In genomic region chr8:80611441-80611751, GRCm38 (mm10) we compare ENCODE assay signal across 8 mouse cellular contexts. TPM values are rescaled to one million over a fixed set of nuclear protein-coding genes. Genes with fewer than 3 reads are reported as not detected.
DNase-seq lines count a peak whose midpoint lies in the region; ATAC-seq and TF ChIP-seq lines count a peak whose summit lies in the region.
"Had no signal": no experiment of that assay in that cellular context is flagged by ENCODE, and none has a peak within 500 bp of the region (broad histone marks: within the 10 kb centered on the region; RNA-seq: fewer than 3 reads in every experiment).

No protein-coding gene starts in this region.

- H3K4me2 ChIP-seq in forebrain, embryonic 13.5 days = peak overlapping the region; percentile 55
- H3K4me2 ChIP-seq in limb, embryonic 14.5 days (replicated peaks; ENCODE audit: low read depth, low read length, severe bottlenecking) = peak overlapping the region; percentile 44
- 0 out of 2 replicates have a peak overlapping the region, but pooled peaks have one; percentile 23 for H3K4me2 ChIP-seq in stomach, postnatal 0 days (replicated peaks; ENCODE audit: low read depth)

- no peak for DNase-seq in limb, embryonic 14.5 days (ENCODE audit: low spot score)
- DNase-seq in stomach, postnatal 0 days (ENCODE audit: low spot score) = peak; percentile 15
- no peak for DNase-seq in gastrocnemius, postnatal 4 days (ENCODE audit: low spot score in 2 of 2)
- DNase-seq in cerebellum, adult 9-10 months = no peak
- DNase-seq: kidney, postnatal 36 days had no signal

- H3K27me3 ChIP-seq in megakaryocyte, embryonic 14.5 days (replicated peaks) = peaks cover 39% of the 10 kb centered on the region
- H3K27me3 ChIP-seq in forebrain, embryonic 13.5 days = peaks cover 26% of the 10 kb centered on the region
- H3K27me3 ChIP-seq in limb, embryonic 14.5 days (ENCODE audit: control insufficient read depth, insufficient read depth, low read length) = peaks cover 18% of the 10 kb centered on the region; the same call in 1 of the 2 replicates
- peaks cover 3% of the 10 kb centered on the region; the same call in 1 of the 2 replicates for H3K27me3 ChIP-seq in stomach, postnatal 0 days (ENCODE audit: control insufficient read depth, insufficient read depth, low read length)

- TF ChIP-seq CTCF in stomach, postnatal 0 days (IDR thresholded peaks at IDR 0.05; ENCODE audit: low read depth) = no peak

- TF ChIP-seq POLR2A in limb, embryonic 14.5 days (IDR thresholded peaks at IDR 0.05; ENCODE audit: borderline replicate concordance, extremely low read depth, insufficient read depth, insufficient read length) = no peak

- peaks cover 41% of the 10 kb centered on the region for H3K4me1 ChIP-seq in megakaryocyte, embryonic 14.5 days
- H3K4me1 ChIP-seq in forebrain, embryonic 13.5 days = peaks cover 14% of the 10 kb centered on the region
- H3K4me1 ChIP-seq in limb, embryonic 14.5 days (ENCODE audit: control insufficient read depth, insufficient read depth, low read length) = peaks cover 4% of the 10 kb centered on the region; the same call in 1 of the 2 replicates
- no peaks in the 10 kb centered on the region for H3K4me1 ChIP-seq in stomach, postnatal 0 days (replicated peaks; ENCODE audit: control insufficient read depth, insufficient read depth)

- H3K4me3 ChIP-seq in megakaryocyte, embryonic 14.5 days (replicated peaks) = peak overlapping the region; percentile 81
- peak overlapping the region; percentile 26 for H3K4me3 ChIP-seq in forebrain, embryonic 13.5 days
- peak overlapping the region; percentile 30 for H3K4me3 ChIP-seq in limb, embryonic 14.5 days (replicated peaks; ENCODE audit: low read length)
- no peak overlapping the region for H3K4me3 ChIP-seq in stomach, postnatal 0 days (ENCODE audit: low read depth, low read length)

- no peak for TF ChIP-seq EP300 in stomach, postnatal 0 days (optimal IDR thresholded peaks at IDR 0.05)

- H3K27ac ChIP-seq in forebrain, embryonic 13.5 days = no peak overlapping the region
- no peak overlapping the region for H3K27ac ChIP-seq in limb, embryonic 14.5 days (replicated peaks; ENCODE audit: low read depth, low read length)
- H3K27ac ChIP-seq in stomach, postnatal 0 days (replicated peaks) = no peak overlapping the region

- no peaks in the 10 kb centered on the region for H3K36me3 ChIP-seq in megakaryocyte, embryonic 14.5 days (replicated peaks; ENCODE audit: low read length)
- no peaks in the 10 kb centered on the region for H3K36me3 ChIP-seq in forebrain, embryonic 13.5 days (ENCODE audit: poor library complexity, severe bottlenecking)
- no peaks in the 10 kb centered on the region for H3K36me3 ChIP-seq in limb, embryonic 14.5 days (ENCODE audit: control insufficient read depth, insufficient read depth, low read length)
- no peaks in the 10 kb centered on the region for H3K36me3 ChIP-seq in stomach, postnatal 0 days (ENCODE audit: control insufficient read depth, insufficient read depth, low read length)

- WGBS in forebrain, embryonic 13.5 days = 3% methylated on average over 12 of the region's 12 CpGs
- under 1% methylated on average over 12 of the region's 12 CpGs for WGBS in limb, embryonic 14.5 days
- WGBS in stomach, postnatal 0 days = 4% methylated on average over 12 of the region's 12 CpGs

- H3K9me3 ChIP-seq in megakaryocyte, embryonic 14.5 days = peaks cover 13% of the 10 kb centered on the region; the same call in 1 of the 2 replicates
- no peaks in the 10 kb centered on the region for H3K9me3 ChIP-seq in forebrain, embryonic 13.5 days (replicated peaks)
- H3K9me3 ChIP-seq in limb, embryonic 14.5 days (ENCODE audit: control insufficient read depth, low read length) = no peaks in the 10 kb centered on the region
- no peaks in the 10 kb centered on the region for H3K9me3 ChIP-seq in stomach, postnatal 0 days (ENCODE audit: control insufficient read depth, low read length)

- no peak for ATAC-seq in megakaryocyte, adult 5-6 weeks (ENCODE audit: poor library complexity, severe bottlenecking)
- 0 out of 2 replicates have a peak, but pooled peaks have one; percentile 33 for ATAC-seq in forebrain, embryonic 13.5 days
- no peak for ATAC-seq in limb, embryonic 14.5 days (ENCODE audit: low FRiP score, low read depth)
- ATAC-seq in stomach, postnatal 0 days (ENCODE audit: low FRiP score, low TSS enrichment) = no peak

- no peak overlapping the region for H3K9ac ChIP-seq in forebrain, embryonic 13.5 days
- no peak overlapping the region for H3K9ac ChIP-seq in limb, embryonic 14.5 days (ENCODE audit: low read depth, low read length, severe bottlenecking)
- no peak overlapping the region for H3K9ac ChIP-seq in stomach, postnatal 0 days (ENCODE audit: low read length)

RNA-seq across cellular contexts. Expression of gene Frem3, which starts 0.5 kb away (rescaled TPM):
- not detected in 2 replicates for polyA plus RNA-seq in megakaryocyte, embryonic 14.5 days (2012; ENCODE audit: insufficient read depth, low replicate concordance)
- total RNA-seq in megakaryocyte, adult 5-6 weeks (2015) = not detected in 2 replicates
- not detected in 2 replicates for total RNA-seq in megakaryocyte, adult 5-6 weeks (2017)
- not detected in 2 replicates for polyA plus RNA-seq in forebrain, embryonic 13.5 days (2015; fragmentation: Nextera tagmentation; extraction: Ambion mirVana)
- polyA plus RNA-seq in limb, embryonic 14.5 days (2012; rRNA removed) = 0.10 and 0.13 TPM in 2 replicates
- polyA plus RNA-seq in limb, embryonic 14.5 days (2014; fragmentation: Nextera tagmentation; extraction: Ambion mirVana) = 0.14 and 0.21 TPM in 2 replicates
- 0.04 and 0.06 TPM in 2 replicates for polyA plus RNA-seq in stomach, postnatal 0 days (2015; fragmentation: Nextera tagmentation; extraction: Ambion mirVana)
- not detected for total RNA-seq in gastrocnemius, postnatal 4 days (2021)
